Comparison of ENCODE assay signal across 9 mouse cellular contexts in genomic region chr2:11853210-11853973, GRCm38 (mm10).
DNase-seq lines count a peak whose midpoint lies in the region; ATAC-seq and TF ChIP-seq lines count a peak whose summit lies in the region.
"Had no signal": no experiment of that assay in that cellular context is flagged by ENCODE, and none has a peak within 500 bp of the region (broad histone marks: within the 10 kb centered on the region; RNA-seq: fewer than 3 reads in every experiment).

No protein-coding gene starts in this region.

- TF ChIP-seq POLR2A in MEL (IDR thresholded peaks at IDR 0.05; ENCODE audit: control insufficient read depth in 1 of 2, insufficient read depth in 1 of 2, low read depth in 1 of 2, low read length in 2 of 2, poor library complexity in 1 of 2) = no peak

- no peak for TF ChIP-seq CTCF in MEL (IDR thresholded peaks at IDR 0.05 in 2 of 3, conservative IDR thresholded peaks at IDR 0.05 in 1 of 3; ENCODE audit: control insufficient read depth in 1 of 3, insufficient read depth in 1 of 3, low read depth in 2 of 3, low read length in 3 of 3, poor library complexity in 1 of 3, severe bottlenecking in 1 of 3)
- TF ChIP-seq CTCF in hindbrain, postnatal 0 days (IDR thresholded peaks at IDR 0.05; ENCODE audit: low read depth) = no peak

- H3K27me3 ChIP-seq in MEL (ENCODE audit: control insufficient read depth in 1 of 2, insufficient read depth in 2 of 2, low read length in 2 of 2) = no peaks in the 10 kb centered on the region
- no peaks in the 10 kb centered on the region for H3K27me3 ChIP-seq in hindbrain, postnatal 0 days (ENCODE audit: insufficient read depth, low read length)
- no peaks in the 10 kb centered on the region for H3K27me3 ChIP-seq in liver, embryonic 11.5 days (replicated peaks; ENCODE audit: control insufficient read depth, insufficient read depth, low read length)
- H3K27me3 ChIP-seq in stomach, embryonic 14.5 days (ENCODE audit: control insufficient read depth, insufficient read depth, low read length) = no peaks in the 10 kb centered on the region
- H3K27me3 ChIP-seq: megakaryocyte, embryonic 14.5 days had no signal

- DNase-seq in MEL (ENCODE audit: low read depth, low spot score) = peak; percentile 19
- DNase-seq in embryo, embryonic 10 days (ENCODE audit: low spot score) = peak; percentile 60
- peak; percentile 13 for DNase-seq in hindbrain, postnatal 0 days (ENCODE audit: low spot score)
- DNase-seq in liver, embryonic 11.5 days (ENCODE audit: low spot score) = no peak
- DNase-seq in cerebellum, adult 9-11 months = no peak
- no peak for DNase-seq in thymus, postnatal 0 days (ENCODE audit: low spot score)
- DNase-seq in adrenal gland, postnatal 25 days = no peak

- TF ChIP-seq RAD21 in MEL (IDR thresholded peaks at IDR 0.05; ENCODE audit: low read depth, low read length) = no peak

- no peaks in the 10 kb centered on the region for H3K36me3 ChIP-seq in MEL (ENCODE audit: control insufficient read depth in 1 of 2, insufficient read depth in 2 of 2, low read length in 2 of 2)
- H3K36me3 ChIP-seq in hindbrain, postnatal 0 days (ENCODE audit: insufficient read depth, low read length) = no peaks in the 10 kb centered on the region
- H3K36me3 ChIP-seq in liver, embryonic 11.5 days (ENCODE audit: control insufficient read depth, insufficient read depth, low read length) = no peaks in the 10 kb centered on the region
- no peaks in the 10 kb centered on the region for H3K36me3 ChIP-seq in stomach, embryonic 14.5 days (ENCODE audit: control insufficient read depth, insufficient read depth, low read length)

- no peak overlapping the region for H3K9ac ChIP-seq in MEL (ENCODE audit: control insufficient read depth, low read depth, low read length, poor library complexity, severe bottlenecking)
- H3K9ac ChIP-seq in hindbrain, postnatal 0 days (replicated peaks; ENCODE audit: low read length) = no peak overlapping the region
- H3K9ac ChIP-seq in liver, embryonic 11.5 days (ENCODE audit: low read depth, low read length) = no peak overlapping the region
- no peak overlapping the region for H3K9ac ChIP-seq in stomach, embryonic 14.5 days (replicated peaks; ENCODE audit: low read depth, low read length)

- H3K9me3 ChIP-seq in MEL (replicated peaks; ENCODE audit: insufficient read depth, low read length) = no peaks in the 10 kb centered on the region
- H3K9me3 ChIP-seq in hindbrain, postnatal 0 days (ENCODE audit: low read length) = no peaks in the 10 kb centered on the region
- H3K9me3 ChIP-seq in liver, embryonic 11.5 days (ENCODE audit: control insufficient read depth, low read length) = no peaks in the 10 kb centered on the region
- H3K9me3 ChIP-seq in stomach, embryonic 14.5 days (ENCODE audit: control insufficient read depth, low read depth, low read length) = no peaks in the 10 kb centered on the region
- H3K9me3 ChIP-seq: megakaryocyte, embryonic 14.5 days had no signal

- H3K4me1 ChIP-seq in MEL (ENCODE audit: control insufficient read depth in 1 of 2, insufficient read depth in 2 of 2, low read length in 2 of 2) = no peaks in the 10 kb centered on the region
- no peaks in the 10 kb centered on the region for H3K4me1 ChIP-seq in hindbrain, postnatal 0 days (ENCODE audit: insufficient read depth, low read length)
- no peaks in the 10 kb centered on the region for H3K4me1 ChIP-seq in liver, embryonic 11.5 days (replicated peaks; ENCODE audit: control insufficient read depth, insufficient read depth, low read length)
- no peaks in the 10 kb centered on the region for H3K4me1 ChIP-seq in stomach, embryonic 14.5 days (ENCODE audit: control insufficient read depth, insufficient read depth, low read length)
- H3K4me1 ChIP-seq: megakaryocyte, embryonic 14.5 days had no signal

- WGBS in hindbrain, postnatal 0 days = 26% methylated on average over 2 of the region's 2 CpGs
- WGBS in liver, embryonic 11.5 days = 26% methylated on average over 2 of the region's 2 CpGs
- WGBS in stomach, embryonic 14.5 days = 23% methylated on average over 2 of the region's 2 CpGs

- no peaks in the 10 kb centered on the region for H3K79me2 ChIP-seq in MEL (ENCODE audit: control insufficient read depth, insufficient read depth, low read length, poor library complexity)

- TF ChIP-seq EP300 in MEL (IDR thresholded peaks at IDR 0.05; ENCODE audit: low read depth in 1 of 2, low read length in 2 of 2) = no peak

- H3K27ac ChIP-seq in MEL (ENCODE audit: control insufficient read depth, low read depth, low read length) = no peak overlapping the region
- H3K27ac ChIP-seq in hindbrain, postnatal 0 days = no peak overlapping the region
- H3K27ac ChIP-seq in liver, embryonic 11.5 days (ENCODE audit: low read depth, low read length) = no peak overlapping the region
- H3K27ac ChIP-seq in stomach, embryonic 14.5 days (ENCODE audit: low read length) = no peak overlapping the region

- H3K4me2 ChIP-seq in hindbrain, postnatal 0 days (ENCODE audit: low read depth, low read length) = no peak overlapping the region
- no peak overlapping the region for H3K4me2 ChIP-seq in liver, embryonic 11.5 days
- H3K4me2 ChIP-seq in stomach, embryonic 14.5 days (replicated peaks; ENCODE audit: low read depth, low read length) = no peak overlapping the region

- ATAC-seq in hindbrain, postnatal 0 days = peak; percentile 24; the same call in 1 of the 2 replicates
- peak; percentile 63 for ATAC-seq in liver, embryonic 11.5 days (replicated peaks; ENCODE audit: low FRiP score)
- peak; percentile 80; the same call in 1 of the 2 replicates for ATAC-seq in stomach, embryonic 14.5 days (ENCODE audit: insufficient number of reproducible peaks, insufficient read depth, low FRiP score, low read depth)

- H3K4me3 ChIP-seq in MEL (ENCODE audit: control insufficient read depth in 1 of 2, insufficient read depth in 1 of 2, low read depth in 2 of 2, low read length in 2 of 2) = no peak overlapping the region
- no peak overlapping the region for H3K4me3 ChIP-seq in hindbrain, postnatal 0 days (ENCODE audit: low read length)
- H3K4me3 ChIP-seq in liver, embryonic 11.5 days (ENCODE audit: low read depth, low read length) = no peak overlapping the region
- H3K4me3 ChIP-seq in stomach, embryonic 14.5 days (ENCODE audit: low read depth, low read length) = no peak overlapping the region
- H3K4me3 ChIP-seq: megakaryocyte, embryonic 14.5 days had no signal

TF ChIP-seq in MEL, 35 proteins besides CTCF, POLR2A, EP300 and RAD21:
- no peak for TF ChIP-seq GABPA (IDR thresholded peaks at IDR 0.05; ENCODE audit: low read depth, low read length)

Comparison
In these comparisons a context has a peak if more than half of its experiments do, and no peak if none do; other contexts are left out.
1. DNase-seq: peak in MEL (single experiment), embryo, embryonic 10 days (single experiment) and hindbrain, postnatal 0 days (single experiment); none in liver, embryonic 11.5 days (single experiment), cerebellum, adult 9-11 months (single experiment), thymus, postnatal 0 days (single experiment) and adrenal gland, postnatal 25 days (single experiment).
2. ATAC-seq: peak in every context shown above with its lines; median percentile 80 in stomach, embryonic 14.5 days; 63 in liver, embryonic 11.5 days; 24 in hindbrain, postnatal 0 days.